Mouse (Mus musculus): ENCODE data around the gene Mms22l. TPM values are rescaled to one million over a fixed set of nuclear protein-coding genes. Genes with fewer than 3 reads are reported as not detected.

The Mms22l gene
- polyA plus RNA-seq, 1 experiment from 2014 or later: 44.0 TPM

DNA sequence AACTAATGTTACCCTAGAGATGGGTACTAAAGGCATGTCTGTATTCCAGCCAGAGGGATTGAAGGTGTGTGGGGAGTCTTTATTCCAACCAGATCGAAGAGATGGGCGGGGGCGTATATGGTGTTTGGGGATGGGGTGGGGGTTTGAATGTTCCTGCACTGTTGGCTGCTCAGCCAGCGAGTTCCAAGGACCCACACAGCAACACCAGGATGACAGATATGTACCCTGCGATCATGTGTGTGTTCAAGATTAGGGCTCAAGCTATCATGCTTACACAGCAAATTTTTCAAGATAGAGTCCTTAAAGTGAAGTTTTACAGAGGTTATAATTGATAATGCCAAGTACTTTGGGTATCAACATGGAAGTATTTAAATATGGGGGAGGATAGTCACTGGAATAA, 81.3 kb downstream of the Mms22l start:
- no peaks in the 10 kb centered on the region for H3K27me3 ChIP-seq (ENCODE audit: low read depth, poor library complexity, severe bottlenecking)
- WGBS: 92% methylated on average over 5 of the region's 5 CpGs
- no peak overlapping the region for H3K4me3 ChIP-seq
- peaks cover 68% of the 10 kb centered on the region for H3K36me3 ChIP-seq
- no peaks in the 10 kb centered on the region for H3K4me1 ChIP-seq
- no peaks in the 10 kb centered on the region; the same call in 1 of the 2 replicates for H3K9me3 ChIP-seq (replicated peaks)
- DNase-seq (ENCODE audit: low spot score): no peak
- no peak overlapping the region for H3K27ac ChIP-seq (replicated peaks)

GRCm38 (mm10) chr4:24582295-24582694, 86.0 kb downstream of the Mms22l start:
- 82% methylated on average over 1 of the region's 1 CpGs for WGBS
- H3K27ac ChIP-seq (replicated peaks): no peak overlapping the region
- no peak for DNase-seq (ENCODE audit: low spot score)
- H3K4me1 ChIP-seq: no peaks in the 10 kb centered on the region
- peaks cover 89% of the 10 kb centered on the region for H3K36me3 ChIP-seq
- H3K4me3 ChIP-seq: no peak overlapping the region
- no peaks in the 10 kb centered on the region for H3K9me3 ChIP-seq (replicated peaks)
- H3K27me3 ChIP-seq (ENCODE audit: low read depth, poor library complexity, severe bottlenecking): no peaks in the 10 kb centered on the region

DNA sequence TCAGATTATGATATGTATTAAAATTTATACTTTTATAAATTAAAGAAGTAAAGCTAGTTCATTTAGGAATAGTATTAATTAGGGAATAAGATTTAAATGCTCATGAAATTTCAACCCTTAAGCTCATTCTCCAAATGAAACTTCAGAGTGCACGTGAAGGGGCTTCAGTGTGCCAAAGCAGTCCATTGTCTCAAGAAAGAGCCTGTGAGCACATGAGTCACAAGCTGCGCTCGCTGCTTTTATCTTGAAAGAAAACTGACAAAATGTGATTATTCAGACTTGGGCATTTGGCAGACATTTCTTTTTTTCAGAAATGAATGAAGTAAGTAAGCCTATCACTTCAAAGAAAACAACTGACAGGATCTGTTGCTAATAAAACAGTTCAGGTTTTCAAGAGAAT, 87.7 kb downstream of the Mms22l start:
- WGBS: 80% methylated on average over 3 of the region's 3 CpGs
- no peaks in the 10 kb centered on the region for H3K4me1 ChIP-seq
- DNase-seq (ENCODE audit: low spot score): no peak
- H3K27ac ChIP-seq (replicated peaks): no peak overlapping the region
- H3K27me3 ChIP-seq (ENCODE audit: low read depth, poor library complexity, severe bottlenecking): no peaks in the 10 kb centered on the region
- H3K9me3 ChIP-seq (replicated peaks): no peaks in the 10 kb centered on the region
- no peak overlapping the region for H3K4me3 ChIP-seq
- peaks cover 91% of the 10 kb centered on the region for H3K36me3 ChIP-seq

DNA sequence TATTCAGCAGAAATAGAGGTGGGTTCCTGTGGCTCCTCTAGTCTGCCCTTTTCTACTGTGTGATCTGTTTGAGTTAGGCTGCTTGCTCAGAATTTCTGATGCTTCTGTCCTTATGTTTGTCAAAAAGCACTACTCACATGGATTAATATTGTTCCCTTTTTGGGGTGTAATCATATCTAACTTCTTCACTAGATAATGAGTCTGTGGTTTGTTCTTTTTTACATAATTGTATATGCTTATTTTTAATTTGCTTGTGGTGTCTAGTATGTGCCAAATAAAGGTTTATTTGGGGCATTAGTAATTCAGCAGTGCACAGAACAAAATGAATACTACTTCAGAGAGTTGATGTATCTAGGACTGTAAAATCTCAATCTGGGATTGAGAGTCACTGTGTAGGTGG, 98.6 kb downstream of the Mms22l start:
- H3K4me3 ChIP-seq: no peak overlapping the region
- H3K27me3 ChIP-seq (ENCODE audit: low read depth, poor library complexity, severe bottlenecking): no peaks in the 10 kb centered on the region
- peaks cover 84% of the 10 kb centered on the region for H3K36me3 ChIP-seq
- H3K9me3 ChIP-seq (replicated peaks): no peaks in the 10 kb centered on the region
- H3K27ac ChIP-seq (replicated peaks): no peak overlapping the region
- H3K4me1 ChIP-seq: no peaks in the 10 kb centered on the region
- no peak for DNase-seq (ENCODE audit: low spot score)

DNA sequence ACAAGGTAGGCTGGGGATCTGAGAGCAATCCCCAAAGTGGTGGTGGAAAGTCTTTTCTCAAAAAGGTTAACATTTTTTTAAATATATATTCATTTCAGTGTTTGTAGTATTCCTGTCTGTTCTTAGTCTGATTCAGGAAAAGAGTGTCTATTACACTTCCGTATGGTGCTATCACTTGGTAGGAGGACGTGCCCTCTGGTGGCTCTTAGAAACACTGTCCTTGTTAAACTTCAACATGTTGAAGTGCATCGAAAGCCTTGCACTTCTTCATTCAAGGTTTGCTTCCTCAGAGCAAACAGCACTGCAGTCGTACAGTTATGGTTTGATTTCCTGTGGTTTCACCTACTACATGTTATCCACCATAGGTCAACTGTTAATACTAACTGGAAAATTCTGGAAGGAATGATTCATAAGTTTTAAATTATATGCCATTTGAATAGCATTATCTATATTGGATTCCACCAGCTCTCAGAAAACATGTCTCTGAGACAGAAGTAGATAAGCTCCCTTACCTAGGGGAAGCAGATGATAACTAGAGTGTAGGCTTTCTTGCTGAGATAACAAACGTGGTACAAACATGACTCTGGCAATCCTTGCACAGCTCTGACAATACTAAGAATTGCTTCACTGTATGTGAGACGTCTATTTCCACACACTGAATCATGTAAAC, 100.8 kb downstream of the Mms22l start:
- Histone ChIP-seq H3K27me3 (ENCODE audit: low read depth, poor library complexity, severe bottlenecking) (no peaks in the 10 kb centered on the region), H3K4me1 (no peaks in the 10 kb centered on the region), H3K4me3 (no peak overlapping the region), H3K36me3 (peaks cover 86% of the 10 kb centered on the region), H3K9me3 (replicated peaks) (no peaks in the 10 kb centered on the region), H3K27ac (replicated peaks) (no peak overlapping the region)
- 93% methylated on average over 6 of the region's 6 CpGs for WGBS
- DNase-seq (ENCODE audit: low spot score): no peak

DNA sequence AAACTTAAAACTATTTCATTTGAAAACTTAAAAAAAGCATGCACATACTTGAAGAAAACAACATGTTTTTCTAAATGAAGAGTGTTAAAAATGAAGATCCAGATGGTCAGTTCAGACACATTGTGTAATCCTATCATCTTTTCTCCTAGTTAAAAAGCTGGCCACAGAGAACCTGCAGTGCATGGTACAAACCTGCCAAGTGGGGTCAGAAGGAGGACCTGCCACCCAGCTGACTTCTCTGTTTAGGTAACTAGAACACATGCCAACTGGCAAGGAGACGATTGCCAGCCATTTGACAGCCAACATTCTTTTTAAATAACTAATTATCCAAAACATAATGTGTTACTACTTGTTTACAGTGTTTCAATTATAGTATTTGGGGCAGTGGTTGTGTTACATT, 102.4 kb downstream of the Mms22l start:
- peaks cover 87% of the 10 kb centered on the region for H3K36me3 ChIP-seq
- no peaks in the 10 kb centered on the region for H3K4me1 ChIP-seq
- no peak overlapping the region for H3K27ac ChIP-seq (replicated peaks)
- 90% methylated on average over 1 of the region's 1 CpGs for WGBS
- H3K27me3 ChIP-seq (ENCODE audit: low read depth, poor library complexity, severe bottlenecking): no peaks in the 10 kb centered on the region
- no peaks in the 10 kb centered on the region for H3K9me3 ChIP-seq (replicated peaks)
- no peak for DNase-seq (ENCODE audit: low spot score)
- H3K4me3 ChIP-seq: no peak overlapping the region

GRCm38 (mm10) chr4:24601711-24602110, 105.5 kb downstream of the Mms22l start:
- Histone ChIP-seq H3K4me1 (no peaks in the 10 kb centered on the region), H3K27me3 (ENCODE audit: low read depth, poor library complexity, severe bottlenecking) (no peaks in the 10 kb centered on the region), H3K36me3 (peaks cover 98% of the 10 kb centered on the region), H3K27ac (replicated peaks) (no peak overlapping the region), H3K9me3 (replicated peaks) (no peaks in the 10 kb centered on the region), H3K4me3 (no peak overlapping the region)
- DNase-seq (ENCODE audit: low spot score): no peak
- 91% methylated on average over 6 of the region's 6 CpGs for WGBS

- H3K4me3 ChIP-seq: no peak overlapping the region
- no peaks in the 10 kb centered on the region for H3K4me1 ChIP-seq
- no peaks in the 10 kb centered on the region for H3K9me3 ChIP-seq (replicated peaks)
- no peaks in the 10 kb centered on the region for H3K27me3 ChIP-seq (ENCODE audit: low read depth, poor library complexity, severe bottlenecking)
- no peak for DNase-seq (ENCODE audit: low spot score)
- H3K27ac ChIP-seq (replicated peaks): no peak overlapping the region
- H3K36me3 ChIP-seq: peaks cover 38% of the 10 kb centered on the region
- 91% methylated on average over 3 of the region's 3 CpGs for WGBS
These were observed 112.8 kb downstream of the Mms22l start for GRCm38 (mm10) chr4:24609085-24609484.

GRCm38 (mm10) chr4:24609564-24609963, 113.3 kb downstream of the Mms22l start:
- Histone ChIP-seq H3K4me1 (no peaks in the 10 kb centered on the region), H3K36me3 (peaks cover 34% of the 10 kb centered on the region), H3K27ac (replicated peaks) (no peak overlapping the region), H3K9me3 (replicated peaks) (no peaks in the 10 kb centered on the region), H3K27me3 (ENCODE audit: low read depth, poor library complexity, severe bottlenecking) (no peaks in the 10 kb centered on the region), H3K4me3 (no peak overlapping the region)
- WGBS: 95% methylated on average over 2 of the region's 2 CpGs
- no peak for DNase-seq (ENCODE audit: low spot score)

DNA sequence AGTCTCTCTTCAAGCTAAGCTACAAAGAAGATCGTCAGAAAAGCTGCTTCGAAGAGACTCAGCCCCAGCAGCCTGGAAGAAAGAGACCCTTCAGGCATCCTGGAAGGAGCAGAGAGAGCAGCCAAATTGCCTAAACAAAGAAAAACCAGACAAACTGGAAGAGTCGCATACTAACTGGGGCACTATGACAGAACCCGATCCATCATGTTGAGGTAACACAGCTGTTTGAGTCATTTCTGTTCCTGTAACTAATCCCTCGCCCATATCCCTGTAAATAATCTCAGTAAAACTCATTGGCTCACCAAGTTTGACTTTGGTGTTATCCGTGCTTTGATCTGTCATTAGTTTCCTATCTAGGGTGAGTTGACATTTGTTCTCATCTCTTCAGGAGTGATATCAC, 123.8 kb downstream of the Mms22l start:
- Histone ChIP-seq H3K4me1 (no peaks in the 10 kb centered on the region), H3K27me3 (ENCODE audit: low read depth, poor library complexity, severe bottlenecking) (no peaks in the 10 kb centered on the region), H3K27ac (replicated peaks) (no peak overlapping the region), H3K9me3 (replicated peaks) (no peaks in the 10 kb centered on the region), H3K36me3 (no peaks in the 10 kb centered on the region), H3K4me3 (no peak overlapping the region)
- 85% methylated on average over 6 of the region's 6 CpGs for WGBS
- DNase-seq (ENCODE audit: low spot score): no peak

GRCm38 (mm10) chr4:24620440-24620839, 124.2 kb downstream of the Mms22l start:
- no peak overlapping the region for H3K27ac ChIP-seq (replicated peaks)
- no peaks in the 10 kb centered on the region for H3K36me3 ChIP-seq
- DNase-seq (ENCODE audit: low spot score): no peak

DNA sequence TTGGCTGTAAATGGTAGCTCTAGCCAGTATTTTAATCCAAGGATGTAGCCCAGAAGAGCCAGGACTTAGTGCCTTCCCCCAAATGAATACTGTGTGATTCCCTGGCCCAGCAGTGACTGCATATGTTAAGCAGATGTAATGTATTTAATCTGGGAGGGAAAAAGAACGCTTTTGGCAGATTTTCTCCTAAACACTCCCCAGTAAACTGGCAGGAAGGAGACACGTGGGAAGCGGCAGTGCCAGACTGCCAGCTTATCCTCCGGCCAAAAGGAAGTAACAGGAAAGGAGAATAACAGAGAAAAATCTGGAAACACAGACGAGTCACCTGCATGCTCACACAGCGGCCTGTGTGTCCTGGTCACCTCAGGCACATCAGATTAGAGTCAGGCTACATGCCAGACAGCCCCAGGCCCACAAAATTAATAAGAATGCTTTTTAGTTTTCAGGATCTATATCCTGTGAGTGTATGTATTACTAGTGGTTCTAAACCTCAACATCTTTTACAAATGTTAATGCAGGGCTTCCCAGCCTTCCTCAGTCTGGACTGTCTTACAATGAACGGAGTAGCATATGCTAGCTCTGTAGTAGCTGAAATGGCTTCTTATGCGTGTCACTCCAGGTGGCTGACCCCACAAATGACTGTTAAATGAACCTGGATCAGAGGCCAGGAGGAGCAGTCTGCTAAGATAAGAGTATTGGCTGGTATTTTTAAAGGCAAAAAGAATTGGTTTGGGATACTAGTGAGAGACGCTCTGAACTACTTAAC, 125.4 kb downstream of the Mms22l start:
- no peaks in the 10 kb centered on the region for H3K36me3 ChIP-seq
- H3K9me3 ChIP-seq (replicated peaks): no peaks in the 10 kb centered on the region
- H3K27ac ChIP-seq (replicated peaks): no peak overlapping the region
- H3K27me3 ChIP-seq (ENCODE audit: low read depth, poor library complexity, severe bottlenecking): no peaks in the 10 kb centered on the region
- DNase-seq (ENCODE audit: low spot score): no peak
- no peak overlapping the region for H3K4me3 ChIP-seq
- WGBS: 82% methylated on average over 9 of the region's 9 CpGs
- H3K4me1 ChIP-seq: no peaks in the 10 kb centered on the region

More at GRCm38 (mm10) chr4:24620440-24620839, 124.2 kb downstream of the Mms22l start:
- Histone ChIP-seq H3K4me3 (no peak overlapping the region), H3K27me3 (ENCODE audit: low read depth, poor library complexity, severe bottlenecking) (no peaks in the 10 kb centered on the region), H3K9me3 (replicated peaks) (no peaks in the 10 kb centered on the region), H3K4me1 (no peaks in the 10 kb centered on the region)
- 81% methylated on average over 5 of the region's 5 CpGs for WGBS

GRCm38 (mm10) chr4:24625951-24626584, 129.8 kb downstream of the Mms22l start:
- Histone ChIP-seq H3K4me1 (peaks cover under 1% of the 10 kb centered on the region; the same call in 1 of the 2 replicates), H3K27ac (replicated peaks) (no peak overlapping the region), H3K9me3 (replicated peaks) (no peaks in the 10 kb centered on the region), H3K4me3 (no peak overlapping the region), H3K27me3 (ENCODE audit: low read depth, poor library complexity, severe bottlenecking) (no peaks in the 10 kb centered on the region), H3K36me3 (no peaks in the 10 kb centered on the region)
- DNase-seq (ENCODE audit: low spot score): no peak
- WGBS: 93% methylated on average over 13 of the region's 13 CpGs

Measured in midbrain, embryonic 10.5 days (tissue).